Mouse (Mus musculus): ENCODE measurements at regions not wholly inside any gene's neighbourhood (a gene's known extent, or its start where the extent isn't known, plus 50 kb on each side); places are given as distances from the start of the nearest gene placed in this dataset.

- TF ChIP-seq CTCF (IDR thresholded peaks at IDR 0.05; ENCODE audit: low read depth) (no peak), EP300 (optimal IDR thresholded peaks at IDR 0.05) (no peak)
Measured at GRCm38 (mm10) chr13:71272431-71272830, 430.8 kb upstream of the Adamts16 start.
